ENCODE assay signal across 8 mouse cellular contexts in genomic region chr10:96480453-96481324, GRCm38 (mm10).
A peak's percentile ranks its signal among the peaks of the same experiment; 100 is the strongest.
DNase-seq lines count a peak whose midpoint lies in the region; ATAC-seq and TF ChIP-seq lines count a peak whose summit lies in the region.

No protein-coding gene starts in this region.

- H3K27me3 ChIP-seq in kidney, embryonic 15.5 days, result no peaks in the 10 kb centered on the region
- H3K27me3 ChIP-seq in heart, embryonic 10.5 days (ENCODE audit: insufficient read depth, poor library complexity, severe bottlenecking), result no peaks in the 10 kb centered on the region

- H3K9ac ChIP-seq in kidney, embryonic 15.5 days, result no peak overlapping the region

- H3K36me3 ChIP-seq in kidney, embryonic 15.5 days, result no peaks in the 10 kb centered on the region
- H3K36me3 ChIP-seq in heart, embryonic 10.5 days, result no peaks in the 10 kb centered on the region

- no peak for ATAC-seq in kidney, embryonic 15.5 days (replicated peaks; ENCODE audit: low FRiP score)

- peak; percentile 97 for DNase-seq in brain, embryonic 14.5 days (ENCODE audit: low read depth)
- DNase-seq in cerebellum, adult 8-10 months, result peak; percentile 16
- peak; percentile 56 to 59 for DNase-seq in frontal cortex, adult 2 months (ENCODE audit: extremely low spot score in 1 of 2, low spot score in 1 of 2)
- peak; percentile 55 to 59 for DNase-seq in left cerebral cortex, adult 9 months (ENCODE audit: low spot score in 2 of 2)
- peak; percentile 25 to 40 for DNase-seq in right cerebral cortex, adult 2 months (ENCODE audit: low spot score in 2 of 2)
- no peak for DNase-seq in heart, embryonic 10.5 days (ENCODE audit: low spot score)
- DNase-seq in spleen, postnatal 14 days (ENCODE audit: low spot score in 2 of 2), result no peak

- H3K4me1 ChIP-seq in kidney, embryonic 15.5 days, result peaks cover 13% of the 10 kb centered on the region
- peaks cover 4% of the 10 kb centered on the region; the same call in 1 of the 2 replicates for H3K4me1 ChIP-seq in heart, embryonic 10.5 days

- TF ChIP-seq POLR2A in brain, embryonic 14.5 days (IDR thresholded peaks at IDR 0.05; ENCODE audit: borderline replicate concordance, extremely low read depth, insufficient read depth, insufficient read length, poor library complexity, severe bottlenecking), result no peak

- whole genome bisulfite sequencing in kidney, embryonic 15.5 days, result 43% methylated on average over 14 of the region's 14 CpGs
- WGBS in heart, embryonic 10.5 days, result 60% methylated on average over 14 of the region's 14 CpGs

- H3K4me3 ChIP-seq in kidney, embryonic 15.5 days (replicated peaks), result no peak overlapping the region
- no peak overlapping the region for H3K4me3 ChIP-seq in heart, embryonic 10.5 days

- H3K9me3 ChIP-seq in kidney, embryonic 15.5 days (replicated peaks), result no peaks in the 10 kb centered on the region
- H3K9me3 ChIP-seq in heart, embryonic 10.5 days, result no peaks in the 10 kb centered on the region

- H3K4me2 ChIP-seq in kidney, embryonic 15.5 days, result no peak overlapping the region

- no peak for TF ChIP-seq CTCF in brain, embryonic 14.5 days (IDR thresholded peaks at IDR 0.05; ENCODE audit: borderline replicate concordance, extremely low read depth, insufficient read depth, insufficient read length)

- H3K27ac ChIP-seq in kidney, embryonic 15.5 days, result no peak overlapping the region
- H3K27ac ChIP-seq in heart, embryonic 10.5 days, result no peak overlapping the region

Comparison
In these comparisons a context has a peak if more than half of its experiments do, and no peak if none do; other contexts are left out.
1. DNase-seq: peak in brain, embryonic 14.5 days (single experiment), cerebellum, adult 8-10 months (single experiment), frontal cortex, adult 2 months (2 of 2), left cerebral cortex, adult 9 months (2 of 2) and right cerebral cortex, adult 2 months (2 of 2); none in heart, embryonic 10.5 days (single experiment) and spleen, postnatal 14 days (0 of 2).